Mouse (Mus musculus): ENCODE results near the gene Lmbr1. TPM values are rescaled to one million over a fixed set of nuclear protein-coding genes. Genes with fewer than 3 reads are reported as not detected.

The Lmbr1 gene
- polyA plus RNA-seq, 1 experiment = 0.84 TPM

- Histone ChIP-seq H3K27ac (ENCODE audit: insufficient read depth, low read length) (no peak overlapping the region; the same call in 1 of the 2 replicates), H3K27me3 (ENCODE audit: control insufficient read depth, insufficient read depth, low read length) (no peaks in the 10 kb centered on the region), H3K36me3 (ENCODE audit: control insufficient read depth, insufficient read depth, low read length) (no peaks in the 10 kb centered on the region), H3K4me1 (ENCODE audit: control insufficient read depth, insufficient read depth, insufficient read length) (no peaks in the 10 kb centered on the region), H3K4me3 (ENCODE audit: extremely low read depth, insufficient read depth, insufficient read length) (no peak overlapping the region)
- 36% methylated on average over 7 of the region's 7 CpGs for WGBS
- TF ChIP-seq CTCF (IDR thresholded peaks at IDR 0.05; ENCODE audit: extremely low read depth, insufficient read depth, insufficient read length, insufficient replicate concordance) (no peak), POLR2A (IDR thresholded peaks at IDR 0.05; ENCODE audit: low read depth, low read length) (no peak)
- no peak for DNase-seq (ENCODE audit: low read depth in 1 of 2, low spot score in 2 of 2)
Observed at GRCm38 (mm10) chr5:29388181-29388943, 10.2 kb upstream of the Lmbr1 start.

- no peak overlapping the region for H3K27ac ChIP-seq (ENCODE audit: insufficient read depth, low read length)
- H3K27me3 ChIP-seq (ENCODE audit: control insufficient read depth, insufficient read depth, low read length) = no peaks in the 10 kb centered on the region
- no peak overlapping the region for H3K4me3 ChIP-seq (ENCODE audit: extremely low read depth, insufficient read depth, insufficient read length)
- no peaks in the 10 kb centered on the region for H3K4me1 ChIP-seq (ENCODE audit: control insufficient read depth, insufficient read depth, insufficient read length)
- DNase-seq (ENCODE audit: low read depth in 1 of 2, low spot score in 2 of 2) = no peak
- no peak for TF ChIP-seq CTCF (IDR thresholded peaks at IDR 0.05; ENCODE audit: extremely low read depth, insufficient read depth, insufficient read length, insufficient replicate concordance)
- TF ChIP-seq POLR2A (IDR thresholded peaks at IDR 0.05; ENCODE audit: low read depth, low read length) = no peak
- 48% methylated on average over 1 of the region's 1 CpGs for WGBS
- no peaks in the 10 kb centered on the region for H3K36me3 ChIP-seq (ENCODE audit: control insufficient read depth, insufficient read depth, low read length)
Observed at GRCm38 (mm10) chr5:29387591-29387990, 9.4 kb upstream of the Lmbr1 start.

- WGBS = 81% methylated on average over 1 of the region's 1 CpGs
- 0 out of 2 replicates have a peak, but pooled peaks cover 2% of the 10 kb centered on the region for H3K27me3 ChIP-seq (ENCODE audit: control insufficient read depth, insufficient read depth, low read length)
Observed at GRCm38 (mm10) chr5:29382776-29383175, 4.6 kb upstream of the Lmbr1 start.

GRCm38 (mm10) chr5:29380091-29380490 is 1.9 kb upstream of the Lmbr1 start:
- no peak for TF ChIP-seq POLR2A (IDR thresholded peaks at IDR 0.05; ENCODE audit: low read depth, low read length)
- TF ChIP-seq CTCF (IDR thresholded peaks at IDR 0.05; ENCODE audit: extremely low read depth, insufficient read depth, insufficient read length, insufficient replicate concordance) = no peak
- H3K36me3 ChIP-seq (ENCODE audit: control insufficient read depth, insufficient read depth, low read length) = no peaks in the 10 kb centered on the region
- H3K4me1 ChIP-seq (ENCODE audit: control insufficient read depth, insufficient read depth, insufficient read length) = peaks cover 5% of the 10 kb centered on the region
- 0 out of 2 replicates have a peak, but pooled peaks cover 2% of the 10 kb centered on the region for H3K27me3 ChIP-seq (ENCODE audit: control insufficient read depth, insufficient read depth, low read length)
- no peak overlapping the region for H3K4me3 ChIP-seq (ENCODE audit: extremely low read depth, insufficient read depth, insufficient read length)
- no peak for DNase-seq (ENCODE audit: low read depth in 1 of 2, low spot score in 2 of 2)
- no peak overlapping the region for H3K27ac ChIP-seq (ENCODE audit: insufficient read depth, low read length)
- 77% methylated on average over 2 of the region's 2 CpGs for WGBS

More at GRCm38 (mm10) chr5:29382776-29383175, 4.6 kb upstream of the Lmbr1 start:
- Histone ChIP-seq H3K4me1 (ENCODE audit: control insufficient read depth, insufficient read depth, insufficient read length) (peaks cover 3% of the 10 kb centered on the region), H3K4me3 (ENCODE audit: extremely low read depth, insufficient read depth, insufficient read length) (no peak overlapping the region), H3K36me3 (ENCODE audit: control insufficient read depth, insufficient read depth, low read length) (no peaks in the 10 kb centered on the region), H3K27ac (ENCODE audit: insufficient read depth, low read length) (no peak overlapping the region)
- TF ChIP-seq POLR2A (IDR thresholded peaks at IDR 0.05; ENCODE audit: low read depth, low read length) (no peak), CTCF (IDR thresholded peaks at IDR 0.05; ENCODE audit: extremely low read depth, insufficient read depth, insufficient read length, insufficient replicate concordance) (no peak)
- DNase-seq (ENCODE audit: low read depth in 1 of 2, low spot score in 2 of 2) = no peak

GRCm38 (mm10) chr5:29377590-29378297 is 446 bp downstream of the Lmbr1 start:
- Histone ChIP-seq H3K4me3 (ENCODE audit: extremely low read depth, insufficient read depth, insufficient read length) (peak overlapping the region; percentile 76), H3K27me3 (ENCODE audit: control insufficient read depth, insufficient read depth, low read length) (0 out of 2 replicates have a peak, but pooled peaks cover 2% of the 10 kb centered on the region), H3K27ac (ENCODE audit: insufficient read depth, low read length) (no peak overlapping the region), H3K4me1 (ENCODE audit: control insufficient read depth, insufficient read depth, insufficient read length) (peaks cover 5% of the 10 kb centered on the region), H3K36me3 (ENCODE audit: control insufficient read depth, insufficient read depth, low read length) (no peaks in the 10 kb centered on the region)
- WGBS = 5% methylated on average over 46 of the region's 47 CpGs
- TF ChIP-seq CTCF (IDR thresholded peaks at IDR 0.05; ENCODE audit: extremely low read depth, insufficient read depth, insufficient read length, insufficient replicate concordance) (no peak), POLR2A (IDR thresholded peaks at IDR 0.05; ENCODE audit: low read depth, low read length) (no peak)
- DNase-seq (ENCODE audit: low read depth in 1 of 2, low spot score in 2 of 2) = no peak

GRCm38 (mm10) chr5:29363511-29363910 is 14.7 kb downstream of the Lmbr1 start:
- no peaks in the 10 kb centered on the region for H3K4me1 ChIP-seq (ENCODE audit: control insufficient read depth, insufficient read depth, insufficient read length)
- no peaks in the 10 kb centered on the region for H3K27me3 ChIP-seq (ENCODE audit: control insufficient read depth, insufficient read depth, low read length)
- no peak overlapping the region for H3K4me3 ChIP-seq (ENCODE audit: extremely low read depth, insufficient read depth, insufficient read length)
- no peaks in the 10 kb centered on the region for H3K36me3 ChIP-seq (ENCODE audit: control insufficient read depth, insufficient read depth, low read length)
- 88% methylated on average over 6 of the region's 6 CpGs for WGBS
- TF ChIP-seq POLR2A (IDR thresholded peaks at IDR 0.05; ENCODE audit: low read depth, low read length) (no peak), CTCF (IDR thresholded peaks at IDR 0.05; ENCODE audit: extremely low read depth, insufficient read depth, insufficient read length, insufficient replicate concordance) (no peak)
- no peak overlapping the region for H3K27ac ChIP-seq (ENCODE audit: insufficient read depth, low read length)
- no peak for DNase-seq (ENCODE audit: low read depth in 1 of 2, low spot score in 2 of 2)

Data from spleen, adult 2 months (tissue).